ENCODE assay signal across 12 mouse cellular contexts in genomic region chr17:78206421-78206820, GRCm38 (mm10). TPM values are rescaled to one million over a fixed set of nuclear protein-coding genes. Genes with fewer than 3 reads are reported as not detected.
DNase-seq lines count a peak whose midpoint lies in the region.
"Had no signal": no experiment of that assay in that cellular context is flagged by ENCODE, and none has a peak within 500 bp of the region (broad histone marks: within the 10 kb centered on the region; RNA-seq: fewer than 3 reads in every experiment).

No protein-coding gene starts in this region.

- H3K4me3 ChIP-seq in heart, embryonic 10.5 days = no peak overlapping the region
- H3K4me3 ChIP-seq: erythroblast, embryonic 14.5 days; stomach, embryonic 15.5 days had no signal

- peaks cover 28% of the 10 kb centered on the region for H3K4me1 ChIP-seq in heart, embryonic 10.5 days

- DNase-seq in heart, adult 11 months = peak; percentile 83
- no peak for DNase-seq in heart, embryonic 10.5 days (ENCODE audit: low spot score)
- peak; percentile 64 for DNase-seq in NIH3T3 (ENCODE audit: low read depth)
- peak; percentile 70 for DNase-seq in kidney, postnatal 14 days
- DNase-seq in lung, postnatal 14 days = peak; percentile 56
- DNase-seq in B cell, adult 2 months = no peak
- DNase-seq in gastrocnemius, postnatal 4 days (ENCODE audit: low spot score in 2 of 2) = no peak
- DNase-seq: cerebellum, adult 9-10 months; gastrocnemius, postnatal 36 days had no signal

- H3K9me3 ChIP-seq in heart, embryonic 10.5 days = no peaks in the 10 kb centered on the region
- H3K9me3 ChIP-seq: stomach, embryonic 15.5 days had no signal

- WGBS in heart, embryonic 10.5 days = 49% methylated on average over 2 of the region's 2 CpGs

- no peak overlapping the region for H3K27ac ChIP-seq in heart, embryonic 10.5 days
- H3K27ac ChIP-seq: macrophage; stomach, embryonic 15.5 days had no signal

- H3K36me3 ChIP-seq in heart, embryonic 10.5 days = 0 out of 2 replicates have a peak, but pooled peaks cover 2% of the 10 kb centered on the region
- H3K36me3 ChIP-seq: stomach, embryonic 15.5 days had no signal

- peaks cover 17% of the 10 kb centered on the region; the same call in 1 of the 2 replicates for H3K27me3 ChIP-seq in heart, embryonic 10.5 days (ENCODE audit: insufficient read depth, poor library complexity, severe bottlenecking)
- H3K27me3 ChIP-seq: stomach, embryonic 15.5 days had no signal

RNA-seq across cellular contexts. Expression of gene Crim1, which starts 6.4 kb away (rescaled TPM):
- polyA plus RNA-seq in heart, embryonic 10.5 days (2016; fragmentation: Nextera tagmentation; extraction: Ambion mirVana) = 2.0 and 3.6 TPM in 2 replicates
- total RNA-seq in gastrocnemius, postnatal 4 days (2021) = 10 to 100 TPM; 21.1 to 26.8 TPM

Comparison
In these comparisons a context has a peak if more than half of its experiments do, and no peak if none do; other contexts are left out.
1. DNase-seq: peak in heart, adult 11 months (single experiment), NIH3T3 (single experiment), kidney, postnatal 14 days (single experiment) and lung, postnatal 14 days (single experiment); none in heart, embryonic 10.5 days (single experiment), B cell, adult 2 months (0 of 2) and gastrocnemius, postnatal 4 days (0 of 2).